Mouse (Mus musculus) hematopoietic stem cell, adult 5-6 weeks (primary cell): ENCODE data around the gene Themis. TPM values are rescaled to one million over a fixed set of nuclear protein-coding genes. Genes with fewer than 3 reads are reported as not detected.
A peak's percentile ranks its signal among the peaks of the same experiment; 100 is the strongest.

Source experiments
- ATAC-seq, 2 experiments: fragments of 125-278 bp in 1 of 2; replicated peaks in 1 of 2; 2 replicates each; pipeline ENCODE4 v1.8.0; 2016 to 2017; ENCODE audit warnings: inconsistent platforms in 2 of 2, mild to moderate bottlenecking in 2 of 2, moderate number of reproducible peaks in 2 of 2, low read depth in 1 of 2, moderate TSS enrichment in 1 of 2; ENCODE audit not compliant: low FRiP score in 2 of 2, poor library complexity in 2 of 2, severe bottlenecking in 2 of 2, insufficient read depth in 1 of 2, low TSS enrichment in 1 of 2
- total RNA-seq: library from RNA; stranded (forward); fragments of 172-1452, 232-1000 nt; gene quantifications from 2 replicates; pipeline ENCODE4 v1.2.3, GENCODE M21; 2017

Gene Themis
- 0.15 and 0.63 TPM in 2 replicates for total RNA-seq

DNA sequence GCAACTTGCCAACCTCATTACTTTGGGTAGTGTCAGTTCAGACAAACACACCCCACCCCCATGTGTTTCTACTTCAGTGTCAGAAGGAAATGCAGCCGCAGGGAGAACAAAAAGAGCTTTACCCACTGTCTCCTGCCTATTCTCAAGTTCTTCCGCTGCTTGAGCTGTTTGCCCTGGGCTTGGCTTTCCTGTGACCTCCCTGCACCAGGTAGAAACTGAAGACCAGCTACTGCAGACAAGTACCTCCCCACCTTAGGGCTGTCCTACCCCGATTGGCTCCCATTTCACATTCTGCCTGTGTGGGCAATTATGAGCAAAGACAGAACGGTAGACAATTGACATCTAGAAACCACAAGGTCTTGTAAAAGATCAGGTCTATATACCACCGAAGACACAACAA lies at the start of gene Themis:
Gene Themis (plus strand): TSS at position 100 of the 400 bp plus-strand sequence.
- no peak for ATAC-seq

DNA sequence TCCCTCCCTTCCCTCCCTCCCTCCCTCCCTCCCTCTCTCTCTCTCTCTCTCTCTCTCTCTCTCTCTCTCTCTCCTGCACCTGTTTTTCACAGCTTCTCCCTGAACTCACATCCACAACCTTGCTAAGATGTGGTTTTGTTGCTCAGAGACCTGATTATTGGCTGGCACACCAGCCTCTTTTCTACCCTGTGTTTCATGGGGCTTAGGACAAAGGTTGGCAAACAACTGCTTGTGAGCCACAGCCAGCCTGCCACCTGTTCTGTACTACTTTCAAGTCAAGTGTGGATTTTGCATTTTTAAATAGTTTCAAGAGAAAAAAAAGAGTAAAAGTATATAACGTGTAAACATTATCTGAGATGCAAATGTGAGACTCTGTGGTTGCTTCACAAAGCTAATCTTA lies 48.7 kb upstream of the Themis start:
- ATAC-seq = no peak

DNA sequence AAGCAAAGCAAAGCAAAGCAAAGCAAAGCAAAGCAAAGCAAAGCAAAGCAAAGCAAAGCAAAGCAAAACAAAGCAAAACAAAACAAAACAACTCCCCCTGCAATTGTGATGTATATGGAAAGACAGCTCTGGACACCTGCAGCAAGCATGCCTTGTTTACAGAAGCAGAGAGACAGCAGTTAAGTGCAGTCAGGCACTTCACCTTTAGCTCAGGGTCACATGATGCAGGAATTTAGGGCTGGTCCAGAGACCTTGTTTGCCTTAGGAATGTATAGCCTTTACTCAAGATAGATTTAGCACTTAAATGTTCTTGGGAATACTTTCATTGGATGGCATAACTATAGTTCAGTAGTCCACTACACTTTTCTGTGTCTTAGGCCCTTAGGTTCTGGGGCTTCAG lies 32.1 kb upstream of the Themis start:
- ATAC-seq = no peak

DNA sequence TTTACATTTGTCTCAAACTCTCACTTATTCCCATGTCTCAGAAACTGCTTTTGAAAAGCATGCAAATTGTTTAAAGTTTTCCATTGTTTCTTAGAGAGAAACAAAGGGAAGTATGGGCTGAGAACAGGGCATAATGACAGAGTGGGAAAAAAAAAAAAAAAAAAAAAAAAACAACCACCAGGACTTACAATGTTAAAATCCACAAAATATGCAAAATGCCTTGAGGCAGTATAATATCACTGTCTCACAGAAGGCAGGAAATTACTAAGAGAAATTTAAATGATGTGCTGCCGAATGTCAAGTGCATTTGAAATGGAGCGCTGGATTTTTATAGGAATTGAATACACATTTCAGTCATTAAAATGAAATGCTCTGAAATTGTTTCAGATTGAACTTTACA lies 26.3 kb upstream of the Themis start:
- no peak for ATAC-seq

DNA sequence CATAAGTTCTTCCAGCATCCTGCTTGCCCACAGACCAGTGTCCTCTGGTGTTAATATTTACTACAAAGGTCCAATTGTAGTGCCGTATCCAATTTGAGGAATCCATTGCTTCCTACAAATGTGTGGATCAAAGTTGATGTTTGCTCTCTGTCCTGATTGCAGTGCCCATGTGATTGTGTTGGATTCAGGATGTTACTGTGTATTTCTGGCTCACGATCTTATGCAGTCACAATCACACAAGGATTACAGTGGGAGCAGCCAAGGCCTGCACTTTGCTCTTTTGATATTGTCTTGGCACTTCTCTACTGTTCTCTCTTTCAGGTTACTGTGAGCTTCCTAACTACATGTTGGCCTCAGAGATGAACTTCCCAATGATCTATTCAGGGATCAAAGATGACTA lies 20.3 kb upstream of the Themis start:
- ATAC-seq = no peak

DNA sequence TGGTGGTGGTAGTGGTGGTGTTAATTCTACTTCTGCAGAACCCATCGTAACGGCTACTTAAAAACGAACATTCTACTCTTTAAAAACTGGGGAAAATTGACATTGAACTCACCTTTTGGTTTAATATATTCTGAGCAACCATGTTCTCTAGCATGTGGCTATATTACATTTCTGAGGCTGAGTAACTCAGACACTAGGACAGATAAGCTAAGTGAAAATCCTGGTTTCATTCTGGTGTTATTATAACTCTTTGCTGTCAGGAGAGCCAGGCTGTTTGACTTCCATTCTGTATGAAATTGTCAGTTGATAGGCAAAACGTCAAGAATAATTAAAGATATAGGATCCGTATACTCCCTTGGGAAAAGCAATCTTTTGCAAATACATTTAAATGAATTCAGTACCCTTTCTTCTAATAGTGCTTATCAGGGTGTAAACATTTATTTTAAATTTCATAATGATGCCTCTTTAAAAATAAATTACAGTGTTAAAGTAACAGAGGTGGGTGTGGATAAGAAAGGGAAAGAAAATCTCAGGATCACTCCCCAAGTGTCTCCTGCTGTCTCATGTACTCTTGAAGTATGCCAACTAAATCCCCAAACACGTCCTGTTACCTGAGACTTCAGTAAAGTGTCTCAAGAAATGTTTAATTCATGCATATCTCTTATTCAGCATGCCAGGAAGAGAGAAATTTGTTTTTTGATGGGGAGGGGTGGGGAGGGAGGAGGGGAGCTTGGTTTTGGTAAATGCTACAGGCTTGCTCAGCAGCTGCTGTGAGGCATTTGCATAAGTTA lies 18.9 kb upstream of the Themis start:
- ATAC-seq = no peak

DNA sequence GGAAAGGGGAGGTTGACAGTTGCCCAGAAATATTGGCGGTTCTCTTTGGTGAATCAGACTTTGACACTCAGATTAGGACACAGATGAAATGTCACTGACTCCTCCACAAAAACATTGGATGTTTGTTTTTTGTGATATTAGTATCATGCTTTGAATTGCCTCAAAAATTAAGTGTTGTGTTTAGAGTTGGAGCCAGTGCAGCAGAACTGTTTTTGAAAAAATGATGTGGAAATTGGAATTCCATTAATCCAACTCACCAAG lies 18.3 kb upstream of the Themis start:
- no peak for ATAC-seq

DNA sequence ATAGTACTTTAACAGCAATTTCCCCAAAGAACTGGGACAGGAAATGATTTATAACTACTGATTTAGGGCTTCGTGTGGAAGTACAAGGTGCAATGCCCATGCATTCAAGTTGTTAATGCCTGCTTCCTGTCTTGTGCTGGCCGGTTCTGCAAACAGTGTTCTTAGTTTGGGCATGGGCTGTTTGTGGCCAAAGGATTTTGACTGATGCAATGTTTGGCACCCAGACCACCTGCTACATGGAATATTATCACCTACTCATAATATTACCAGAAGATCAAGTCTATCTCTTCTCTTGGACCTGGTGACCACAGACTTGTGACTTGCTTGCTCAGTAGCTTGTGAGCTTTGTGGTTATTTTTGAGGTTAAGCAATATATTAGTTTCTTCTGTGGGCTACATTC lies 16.2 kb upstream of the Themis start:
- peak; percentile 36 to 42; a peak in 3 of 4 replicates for ATAC-seq

DNA sequence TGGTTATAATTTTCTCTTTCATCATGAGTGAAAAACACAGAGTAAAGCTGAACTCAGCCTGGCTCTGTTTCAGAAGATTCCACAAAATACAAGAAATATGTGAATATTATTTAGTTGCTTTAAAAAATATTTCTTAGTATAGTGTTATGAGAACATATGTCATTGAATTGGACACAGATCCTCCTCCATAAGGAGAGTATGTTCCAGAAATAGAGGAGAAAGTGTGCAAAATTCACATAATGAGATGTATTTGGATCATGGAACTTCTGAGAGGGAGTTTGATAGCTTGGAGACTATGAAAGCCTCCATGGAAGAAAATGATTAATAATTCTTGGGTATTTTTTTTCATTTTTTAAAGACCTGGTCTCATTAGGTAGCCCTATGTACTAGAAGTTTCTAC lies 13.4 kb upstream of the Themis start:
- ATAC-seq = no peak

DNA sequence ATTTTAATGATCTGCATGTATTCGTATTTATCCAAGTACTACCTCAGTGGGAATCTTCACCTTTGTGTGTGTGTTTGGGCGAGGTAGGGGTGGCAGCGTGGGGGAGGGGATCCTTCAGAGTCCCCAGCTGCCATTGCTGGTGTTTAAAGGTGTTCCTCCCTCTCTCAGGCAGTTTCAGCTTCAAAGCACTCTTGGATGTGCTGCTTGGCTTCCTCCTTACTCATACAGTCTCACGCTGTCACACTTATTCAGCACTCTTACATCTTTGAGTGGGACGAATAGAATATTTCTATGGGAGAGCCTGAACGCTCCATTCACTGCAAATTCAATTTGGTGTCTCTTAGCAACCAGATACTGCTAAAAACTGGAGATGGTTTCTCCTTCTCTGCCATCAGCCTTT lies 3.0 kb upstream of the Themis start:
- no peak for ATAC-seq

DNA sequence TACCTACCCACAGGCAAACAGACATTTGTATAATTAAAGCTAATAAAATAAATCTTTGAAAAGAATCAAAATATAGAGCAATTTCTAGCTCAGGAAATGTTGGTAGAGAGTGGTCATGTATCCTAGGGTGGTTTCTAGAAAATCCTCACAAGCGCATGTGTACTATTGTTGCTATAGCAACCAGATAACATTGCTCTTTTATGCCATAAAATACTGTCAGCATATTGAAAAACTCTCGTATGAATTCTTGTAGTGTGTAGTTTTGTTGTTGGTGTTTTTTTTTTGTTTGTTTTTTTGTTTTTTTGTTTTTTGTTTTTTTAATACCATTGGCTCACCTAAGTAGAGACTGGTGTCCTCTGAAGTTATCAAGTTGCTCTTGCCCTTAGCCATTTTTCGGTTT lies 5.8 kb downstream of the Themis start:
- no peak for ATAC-seq

DNA sequence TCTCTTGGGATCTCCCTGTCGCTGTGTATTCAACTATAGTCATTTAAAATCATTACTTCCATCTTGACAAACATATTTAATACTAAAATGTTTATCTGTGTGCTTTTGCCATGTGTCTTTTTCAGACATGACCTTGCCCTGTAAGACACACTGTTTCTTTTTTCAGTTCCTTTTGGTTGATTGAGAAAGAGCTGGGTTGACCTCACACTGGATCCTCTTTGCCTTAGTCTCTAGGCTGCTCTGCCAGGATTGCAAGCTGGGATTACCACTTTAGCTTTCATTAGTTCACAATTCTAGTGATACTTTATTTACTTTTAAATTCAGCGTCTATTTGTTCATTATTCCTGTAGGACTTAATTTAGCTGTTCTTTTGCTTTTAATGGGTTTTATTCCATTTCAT lies 7.2 kb downstream of the Themis start:
- no peak for ATAC-seq

DNA sequence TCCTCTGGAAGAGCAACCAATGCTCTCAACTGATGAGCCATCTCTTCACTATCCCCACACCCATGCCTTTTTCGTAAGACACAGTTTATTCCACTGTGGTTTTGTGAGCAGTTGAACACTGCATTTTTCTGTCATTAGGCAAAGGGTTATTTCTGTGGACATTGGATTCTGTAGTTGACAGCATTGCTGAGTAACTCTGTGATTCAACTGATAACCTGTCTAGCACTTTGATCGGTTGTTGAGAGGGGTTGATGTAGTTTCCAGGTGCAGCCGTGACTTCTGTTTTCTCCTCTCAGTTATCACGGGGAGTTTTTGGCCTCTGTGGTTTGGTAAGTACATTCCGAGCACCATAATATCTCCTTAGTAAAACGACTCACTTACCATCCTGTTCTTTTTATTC lies 26.8 kb downstream of the Themis start:
- no peak for ATAC-seq

DNA sequence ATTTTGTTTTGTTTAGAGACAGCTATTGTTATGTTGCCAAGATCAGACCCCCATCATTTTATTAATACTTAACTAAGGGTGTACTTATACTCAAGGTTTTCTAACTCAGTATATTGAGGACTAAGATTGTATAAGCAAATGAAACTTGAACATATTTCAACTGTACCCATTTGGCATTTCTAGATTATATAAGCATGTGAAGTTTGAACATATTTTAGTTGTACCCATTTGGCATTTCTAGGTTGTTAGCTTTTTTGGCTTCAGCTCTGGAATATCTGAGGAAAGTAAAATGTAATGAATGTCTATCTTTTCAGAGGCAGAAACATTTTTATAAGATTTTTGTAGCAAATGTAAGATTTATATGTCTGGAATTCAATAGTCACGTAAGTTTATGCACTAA lies 27.9 kb downstream of the Themis start:
- ATAC-seq = no peak

DNA sequence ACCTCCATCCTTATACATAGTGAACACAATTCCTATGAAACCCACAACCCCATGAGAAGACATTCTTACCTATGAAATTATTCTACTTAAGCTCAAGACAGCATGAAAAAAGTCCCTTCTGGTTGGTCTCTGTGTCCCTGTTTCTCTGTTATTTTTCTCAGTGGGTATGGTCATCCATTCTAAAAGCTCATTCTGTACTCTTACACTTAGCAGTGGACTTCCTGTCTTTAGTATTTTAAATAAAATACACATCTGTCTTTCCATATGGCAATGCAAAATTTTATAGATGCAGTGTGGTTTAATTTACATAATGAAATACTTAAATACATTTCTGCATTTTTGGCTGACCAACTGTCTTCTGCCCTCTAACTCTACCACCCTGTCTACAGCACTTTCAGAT lies 30.0 kb downstream of the Themis start:
- ATAC-seq = no peak

DNA sequence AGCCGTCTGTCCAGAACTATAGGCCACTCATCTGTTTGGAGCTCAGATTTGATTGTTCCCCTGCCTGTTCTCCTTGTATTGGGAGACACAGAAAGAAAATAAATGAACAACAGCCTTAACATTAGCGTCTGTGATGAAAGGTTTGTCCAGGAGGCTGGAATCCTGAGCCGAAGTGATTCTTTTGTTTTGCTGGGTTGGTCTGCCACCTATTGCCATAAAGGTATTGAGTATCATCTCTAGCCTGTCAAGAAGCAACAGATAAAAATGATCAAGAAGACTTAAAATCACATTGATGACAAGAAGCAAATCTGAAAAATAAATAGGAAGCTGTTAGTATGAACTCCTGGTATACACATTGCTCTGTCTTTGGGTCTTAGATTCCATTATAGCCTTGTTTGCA lies 53.7 kb downstream of the Themis start:
- ATAC-seq = no peak

DNA sequence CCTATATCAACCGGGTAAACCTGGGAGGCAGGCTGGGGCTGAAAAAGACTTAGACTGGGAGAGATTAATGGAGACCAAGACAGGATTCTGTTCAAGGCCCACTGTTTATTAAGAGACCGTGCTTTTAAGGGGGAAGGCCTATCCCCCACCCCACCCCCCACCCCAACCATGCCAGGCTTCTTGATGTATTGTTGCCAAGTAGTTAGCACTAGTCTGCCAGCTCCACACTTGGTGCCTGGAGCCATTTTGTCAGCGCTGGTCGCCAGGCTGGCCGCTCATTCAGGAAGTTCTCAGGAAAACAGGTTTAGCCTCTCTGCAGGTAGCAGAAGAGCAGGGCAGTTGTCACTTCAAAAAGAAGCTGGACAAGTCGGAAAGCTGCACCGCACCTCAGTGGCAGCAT lies 55.1 kb downstream of the Themis start:
- no peak for ATAC-seq

DNA sequence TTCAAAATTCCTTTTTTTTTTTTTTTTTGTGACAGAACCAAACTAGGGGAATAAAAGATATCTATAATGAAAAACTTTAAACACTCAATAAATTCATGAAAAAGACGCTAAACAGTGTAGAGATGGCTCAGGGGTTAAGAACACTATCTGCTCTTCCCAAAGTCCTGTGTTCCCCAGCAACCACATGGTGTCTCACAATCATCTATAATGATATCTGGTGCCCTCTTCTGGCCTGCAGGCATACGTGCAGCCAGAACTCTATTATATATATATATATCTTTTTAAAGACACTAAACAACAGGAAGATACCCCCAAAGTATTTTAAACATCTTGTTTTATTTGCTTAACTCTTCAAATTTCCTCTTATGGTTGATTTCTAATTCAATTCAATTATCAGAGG lies 62.0 kb downstream of the Themis start:
- ATAC-seq = peak; percentile 69 to 74; a peak in 3 of 4 replicates

DNA sequence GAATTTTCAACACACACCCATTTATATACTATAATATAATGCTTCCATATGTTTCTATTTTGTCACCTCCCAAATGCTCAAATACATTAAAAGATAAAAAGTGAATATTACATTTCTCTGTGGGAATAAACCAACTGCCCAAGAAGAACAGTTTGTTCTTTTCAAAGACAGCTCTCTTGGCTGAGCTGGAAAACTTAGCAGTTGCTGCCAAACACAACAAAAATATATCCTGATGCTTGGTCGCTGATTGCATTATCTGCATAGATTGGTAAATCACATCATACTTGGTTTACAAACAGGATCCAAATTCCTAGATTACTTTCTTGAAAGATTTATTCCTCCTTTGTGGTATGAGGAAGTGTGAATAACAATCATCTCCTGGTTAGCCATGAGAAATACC lies 69.8 kb downstream of the Themis start:
- no peak for ATAC-seq

DNA sequence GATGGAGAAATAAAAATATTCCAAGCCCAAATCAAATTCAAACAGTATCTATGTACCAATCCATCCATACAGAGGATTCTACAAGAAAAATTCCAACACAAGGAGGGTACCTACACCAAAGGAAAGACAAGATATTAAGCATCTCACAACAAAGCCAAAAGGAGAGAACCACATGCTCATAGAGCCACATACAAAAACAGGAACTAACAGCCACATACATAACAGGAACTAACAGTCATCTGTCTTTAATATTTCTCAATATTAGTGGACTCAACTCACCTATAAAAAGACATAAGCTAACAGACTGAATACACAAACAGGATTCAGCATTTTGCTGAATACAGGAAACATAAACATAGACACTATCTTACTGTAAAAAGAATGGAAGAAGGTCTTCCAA lies 78.3 kb downstream of the Themis start:
- ATAC-seq = peak in 1 of 2 experiments; percentile 42; a peak in 1 of 4 replicates
